Mouse (Mus musculus): ENCODE measurements around the gene Fam83c.

DNA sequence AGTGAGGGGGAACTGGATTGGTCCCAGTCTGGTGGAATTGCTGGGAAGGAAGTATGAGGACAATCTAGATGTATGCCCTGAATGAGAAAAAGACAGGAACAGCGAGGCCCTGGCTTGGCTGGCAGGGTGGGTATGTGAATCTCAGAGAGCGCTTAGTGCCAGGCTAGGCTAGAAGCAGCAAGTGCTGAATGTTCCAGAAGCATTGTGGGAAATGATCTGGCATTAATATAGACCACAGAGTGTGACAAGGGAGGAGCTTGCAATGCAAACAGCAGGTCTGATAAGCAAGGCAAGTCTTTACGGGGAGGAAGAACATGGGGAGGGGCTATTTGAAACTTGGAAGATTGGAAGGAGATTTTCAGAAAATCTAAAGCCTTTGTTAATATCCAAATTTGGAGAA is 47.4 kb upstream of the Fam83c start:
- TF ChIP-seq POLR2A (IDR thresholded peaks at IDR 0.05; ENCODE audit: low read depth, low read length), result no peak
- TF ChIP-seq CTCF (conservative IDR thresholded peaks at IDR 0.05; ENCODE audit: insufficient read depth, insufficient read length, low read depth, low read length), result no peak
